Mouse (Mus musculus): ENCODE results near the gene Mier2. TPM values are rescaled to one million over a fixed set of nuclear protein-coding genes. Genes with fewer than 3 reads are reported as not detected.

Mier2 gene
- total and polyA plus RNA-seq, 3 experiments, result 22.4 to 30.2 (median 26.7) TPM

DNA sequence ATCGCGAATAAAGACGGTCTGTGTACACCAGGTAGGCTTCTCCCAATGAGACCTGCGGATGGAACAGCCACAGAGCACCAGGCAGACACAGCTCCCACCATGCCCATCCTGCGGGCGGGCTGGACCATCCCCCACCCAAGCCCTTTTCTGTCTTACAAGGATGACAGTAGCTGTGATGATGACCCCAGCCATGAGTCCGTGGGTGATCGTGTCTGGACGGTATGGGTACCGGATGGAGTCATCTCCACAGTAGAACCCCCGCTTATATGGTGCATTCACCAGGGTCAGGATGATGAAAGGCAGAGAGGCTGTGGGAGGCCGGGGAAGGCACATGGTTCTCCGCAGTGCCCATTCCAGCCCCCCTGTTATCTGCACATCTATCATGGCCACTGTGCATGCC lies 24.3 kb downstream of the Mier2 start:
- H3K36me3 ChIP-seq (replicated peaks in 1 of 2; ENCODE audit: control insufficient read depth in 1 of 2, insufficient read depth in 1 of 2, low read length in 1 of 2), result peaks cover 0 to 45% of the 10 kb centered on the region in 2 experiments
- peaks cover 2% of the 10 kb centered on the region for H3K27me3 ChIP-seq (replicated peaks)
- H3K79me2 ChIP-seq (replicated peaks; ENCODE audit: control insufficient read depth, extremely low read depth, insufficient read depth, poor library complexity, severe bottlenecking), result no peaks in the 10 kb centered on the region
- H3K9me3 ChIP-seq (replicated peaks; ENCODE audit: low read length), result no peaks in the 10 kb centered on the region
- no peak overlapping the region for H3K4me3 ChIP-seq (replicated peaks in 1 of 3; ENCODE audit: low read depth in 2 of 3, low read length in 2 of 3, poor library complexity in 1 of 3)
- no peak overlapping the region for H3K27ac ChIP-seq (ENCODE audit: insufficient read depth, low read depth)
- H3K4me2 ChIP-seq (ENCODE audit: insufficient read depth, low read depth, poor library complexity, severe bottlenecking), result no peak overlapping the region
- H3K4me1 ChIP-seq (ENCODE audit: control insufficient read depth in 1 of 2, insufficient read depth in 2 of 2), result peaks cover 4 to 13% of the 10 kb centered on the region in 2 experiments; a peak in 3 of 4 replicates
- no peak overlapping the region for H3K9ac ChIP-seq (ENCODE audit: insufficient read depth, low read depth)
- dilution Hi-C loops (cut with MboI; ENCODE audit: extremely low pct_ligation_motif_present, extremely low pct_unique_long_range_greater_than_20kb, low sequenced_read_pairs), result no loop called here
- DNase-seq (ENCODE audit: extremely low read depth), result no peak
- in situ Hi-C loops (cut with MboI; ENCODE audit: low pct_ligation_motif_present, low pct_unique_long_range_greater_than_20kb, low sequenced_read_pairs), result no loop called here
- TF ChIP-seq CTCF (conservative IDR thresholded peaks at IDR 0.05 in 1 of 2, IDR thresholded peaks at IDR 0.05 in 1 of 2; ENCODE audit: low read depth in 2 of 2, low read length in 2 of 2) (no peak), MXI1 (IDR thresholded peaks at IDR 0.05; ENCODE audit: low read depth, low read length) (no peak)

DNA sequence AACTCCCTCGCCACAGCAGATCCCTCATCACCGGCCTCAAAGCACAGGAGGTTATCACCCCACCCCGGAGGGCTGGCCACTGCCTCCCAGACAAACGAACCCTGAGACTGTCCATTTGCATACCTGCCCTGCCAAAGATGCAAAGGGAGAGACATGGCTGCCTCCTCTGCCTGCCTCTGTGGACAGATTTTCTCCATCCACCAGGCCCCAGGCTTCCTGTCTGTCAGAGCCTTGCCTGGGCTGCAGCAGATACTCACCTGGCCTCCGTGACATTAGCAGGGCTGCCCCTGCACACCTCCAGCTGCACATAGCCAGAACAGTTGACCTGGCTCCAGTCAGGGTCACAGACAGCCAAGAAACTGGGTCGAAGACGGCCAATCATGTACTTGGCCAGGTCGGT lies 24.8 kb downstream of the Mier2 start:
- H3K4me2 ChIP-seq (ENCODE audit: insufficient read depth, low read depth, poor library complexity, severe bottlenecking), result no peak overlapping the region
- dilution Hi-C loops (cut with MboI; ENCODE audit: extremely low pct_ligation_motif_present, extremely low pct_unique_long_range_greater_than_20kb, low sequenced_read_pairs), result no loop called here

DNA sequence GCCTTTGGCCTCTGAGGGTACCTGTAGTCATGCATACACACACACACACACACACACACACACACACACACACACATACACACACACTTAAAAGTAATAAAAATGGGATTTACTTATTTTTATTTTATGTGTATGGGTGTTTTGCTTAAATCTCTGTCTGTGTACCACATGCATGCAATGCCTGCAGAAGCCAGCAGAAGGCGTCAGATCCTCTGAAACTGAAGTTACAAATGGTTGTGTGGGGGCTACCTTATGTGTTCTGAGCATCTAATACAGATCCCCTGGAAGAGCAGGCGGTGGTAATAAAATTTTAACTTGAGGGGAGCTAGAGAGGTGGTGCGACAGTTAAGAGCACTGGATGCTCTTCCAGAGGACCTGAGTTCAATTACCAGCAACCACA lies 26.9 kb downstream of the Mier2 start:
- in situ Hi-C loops (cut with MboI; ENCODE audit: low pct_ligation_motif_present, low pct_unique_long_range_greater_than_20kb, low sequenced_read_pairs), result no loop called here
- Histone ChIP-seq H3K36me3 (replicated peaks in 1 of 2; ENCODE audit: control insufficient read depth in 1 of 2, insufficient read depth in 1 of 2, low read length in 1 of 2) (peaks cover 0 to 56% of the 10 kb centered on the region in 2 experiments), H3K27me3 (replicated peaks) (no peaks in the 10 kb centered on the region), H3K4me3 (replicated peaks in 1 of 3; ENCODE audit: low read depth in 2 of 3, low read length in 2 of 3, poor library complexity in 1 of 3) (no peak overlapping the region), H3K79me2 (replicated peaks; ENCODE audit: control insufficient read depth, extremely low read depth, insufficient read depth, poor library complexity, severe bottlenecking) (no peaks in the 10 kb centered on the region), H3K27ac (ENCODE audit: insufficient read depth, low read depth) (no peak overlapping the region), H3K9ac (ENCODE audit: insufficient read depth, low read depth) (no peak overlapping the region), H3K4me1 (ENCODE audit: control insufficient read depth in 1 of 2, insufficient read depth in 2 of 2) (peaks cover 4 to 8% of the 10 kb centered on the region in 2 experiments; a peak in 3 of 4 replicates), H3K9me3 (replicated peaks; ENCODE audit: low read length) (no peaks in the 10 kb centered on the region), H3K4me2 (ENCODE audit: insufficient read depth, low read depth, poor library complexity, severe bottlenecking) (no peak overlapping the region)
- TF ChIP-seq RAD21 (IDR thresholded peaks at IDR 0.05; ENCODE audit: low read depth, low read length), result peak; percentile 2; the same call in 1 of the 2 replicates
- TF ChIP-seq CTCF (conservative IDR thresholded peaks at IDR 0.05 in 1 of 2, IDR thresholded peaks at IDR 0.05 in 1 of 2; ENCODE audit: low read depth in 2 of 2, low read length in 2 of 2), result peak; percentile 6 to 42; a peak in 2 of 4 replicates
- 0 out of 2 replicates have a peak, but pooled peaks have one; percentile 10 for TF ChIP-seq SMC3 (IDR thresholded peaks at IDR 0.05; ENCODE audit: low read depth, low read length)
- no peak for TF ChIP-seq PAX5 (IDR thresholded peaks at IDR 0.05; ENCODE audit: low read length)
- no peak for TF ChIP-seq GABPA (IDR thresholded peaks at IDR 0.05; ENCODE audit: insufficient replicate concordance, low read depth, low read length)
- DNase-seq (ENCODE audit: extremely low read depth), result no peak
- dilution Hi-C loops (cut with MboI; ENCODE audit: extremely low pct_ligation_motif_present, extremely low pct_unique_long_range_greater_than_20kb, low sequenced_read_pairs), result no loop called here

More for the DNA sequence above, 24.8 kb downstream of the Mier2 start:
- in situ Hi-C loops (cut with MboI; ENCODE audit: low pct_ligation_motif_present, low pct_unique_long_range_greater_than_20kb, low sequenced_read_pairs), result no loop called here
- Histone ChIP-seq H3K9me3 (replicated peaks; ENCODE audit: low read length) (no peaks in the 10 kb centered on the region), H3K27me3 (replicated peaks) (peaks cover 2% of the 10 kb centered on the region), H3K4me1 (ENCODE audit: control insufficient read depth in 1 of 2, insufficient read depth in 2 of 2) (peaks cover 4 to 13% of the 10 kb centered on the region in 2 experiments; a peak in 3 of 4 replicates), H3K79me2 (replicated peaks; ENCODE audit: control insufficient read depth, extremely low read depth, insufficient read depth, poor library complexity, severe bottlenecking) (no peaks in the 10 kb centered on the region), H3K36me3 (replicated peaks in 1 of 2; ENCODE audit: control insufficient read depth in 1 of 2, insufficient read depth in 1 of 2, low read length in 1 of 2) (peaks cover 0 to 50% of the 10 kb centered on the region in 2 experiments), H3K27ac (ENCODE audit: insufficient read depth, low read depth) (no peak overlapping the region), H3K9ac (ENCODE audit: insufficient read depth, low read depth) (no peak overlapping the region), H3K4me3 (replicated peaks in 1 of 3; ENCODE audit: low read depth in 2 of 3, low read length in 2 of 3, poor library complexity in 1 of 3) (no peak overlapping the region)
- DNase-seq (ENCODE audit: extremely low read depth), result no peak
- TF ChIP-seq ZKSCAN1 (IDR thresholded peaks at IDR 0.05; ENCODE audit: borderline replicate concordance, low read depth, low read length) (no peak), MAZ (IDR thresholded peaks at IDR 0.05; ENCODE audit: low read depth, low read length) (no peak), KAT2A (IDR thresholded peaks at IDR 0.05; ENCODE audit: insufficient replicate concordance, low read length) (no peak), ZMIZ1 (IDR thresholded peaks at IDR 0.05; ENCODE audit: low read depth, low read length) (no peak), ZNF384 (IDR thresholded peaks at IDR 0.05; ENCODE audit: low read depth, low read length) (no peak), CHD1 (IDR thresholded peaks at IDR 0.05; ENCODE audit: low read depth, low read length) (no peak), POLR2A (IDR thresholded peaks at IDR 0.05; ENCODE audit: low read depth, low read length) (no peak), MEF2A (IDR thresholded peaks at IDR 0.05; ENCODE audit: borderline replicate concordance, low read depth, low read length) (no peak), CHD2 (IDR thresholded peaks at IDR 0.05; ENCODE audit: low read length) (no peak), TBP (conservative IDR thresholded peaks at IDR 0.05; ENCODE audit: low read depth, low read length) (no peak), TCF12 (IDR thresholded peaks at IDR 0.05; ENCODE audit: low read depth, low read length) (no peak), NELFE (IDR thresholded peaks at IDR 0.05; ENCODE audit: low read depth, low read length) (no peak)
